Mouse (Mus musculus) megakaryocyte progenitor cell, adult 5-6 weeks (primary cell): ENCODE results near the gene Upp2. TPM values are rescaled to one million over a fixed set of nuclear protein-coding genes. Genes with fewer than 3 reads are reported as not detected.

ENCODE experiments used
- ATAC-seq: replicated peaks from 2 replicates; pipeline ENCODE4 v1.8.0; 2016; ENCODE audit warnings: mild to moderate bottlenecking, moderate TSS enrichment, inconsistent platforms; ENCODE audit not compliant: poor library complexity
- total RNA-seq, 2 experiments: library from RNA; stranded (forward) in 1 of 2; stranded (reverse) in 1 of 2; fragments of 157-497, 149-512 nt in 1 of 2; fragments of 200-1000 nt in 1 of 2; gene quantifications; 2 replicates each; pipeline versions ENCODE4 v1.2.3 to v1.2.4; 2015 to 2017

Gene Upp2
- total RNA-seq, 2 experiments from 2014 or later, result 0.64 TPM; not detected in 1

- ATAC-seq, result no peak
These were observed 262.0 kb downstream of the Upp2 start for GRCm38 (mm10) chr2:58828910-58829600.

DNA sequence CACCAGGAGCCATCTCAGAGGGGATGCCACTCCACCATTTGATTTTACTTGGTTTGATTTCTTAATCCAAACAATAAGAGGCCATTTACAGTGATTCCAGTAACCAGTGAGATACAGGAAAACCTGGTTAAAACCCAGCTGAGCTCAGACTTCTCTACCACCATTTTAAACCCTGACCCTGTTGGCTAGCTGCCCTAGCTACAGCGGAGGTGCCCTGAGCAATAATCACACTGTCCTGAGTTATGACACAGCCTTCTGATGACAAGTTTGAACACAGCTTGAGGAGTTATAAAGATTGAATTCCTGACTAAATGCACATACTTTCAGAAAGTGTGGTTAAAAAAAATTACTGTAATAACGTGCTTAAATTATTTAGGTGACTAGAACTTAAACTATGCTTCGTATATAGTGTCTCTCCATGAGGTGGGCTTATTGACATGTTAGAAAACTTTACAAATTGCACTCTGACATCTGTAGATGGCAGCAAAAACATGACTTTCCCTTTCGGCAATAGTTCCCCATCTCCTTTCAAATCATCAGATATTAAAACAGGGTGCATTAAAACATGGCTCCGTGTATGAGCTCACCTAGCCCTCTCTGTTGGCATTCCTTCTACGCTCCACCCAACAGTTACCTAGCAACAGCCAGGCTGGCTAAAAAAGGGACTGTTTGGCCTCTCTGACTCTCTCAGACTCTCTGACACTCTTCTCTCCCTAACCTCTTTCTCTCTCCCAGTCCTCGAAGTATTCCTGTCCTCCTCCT lies 263.1 kb downstream of the Upp2 start:
- ATAC-seq, result no peak

GRCm38 (mm10) chr2:58832253-58832980 lies 265.3 kb downstream of the Upp2 start:
- no peak for ATAC-seq

DNA sequence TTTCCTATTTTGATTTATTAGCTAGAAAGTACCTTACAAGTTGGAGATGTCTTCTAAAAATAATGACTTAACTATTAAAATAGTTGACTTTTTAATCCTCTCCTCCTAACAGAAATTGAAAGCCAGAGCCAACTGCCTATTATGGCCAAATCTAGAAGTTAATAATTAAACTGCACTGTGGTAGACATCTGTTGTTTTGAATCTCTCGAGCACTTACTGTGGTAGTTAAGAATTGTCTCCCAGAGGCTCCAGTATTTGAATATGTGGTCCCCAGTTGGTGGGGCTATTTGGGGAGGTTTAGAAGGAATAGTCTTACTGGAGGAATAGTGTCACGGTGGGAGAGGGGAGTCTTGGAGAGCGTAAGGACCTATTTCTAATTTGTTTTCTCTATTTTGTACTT lies 273.9 kb downstream of the Upp2 start:
- no peak for ATAC-seq

DNA sequence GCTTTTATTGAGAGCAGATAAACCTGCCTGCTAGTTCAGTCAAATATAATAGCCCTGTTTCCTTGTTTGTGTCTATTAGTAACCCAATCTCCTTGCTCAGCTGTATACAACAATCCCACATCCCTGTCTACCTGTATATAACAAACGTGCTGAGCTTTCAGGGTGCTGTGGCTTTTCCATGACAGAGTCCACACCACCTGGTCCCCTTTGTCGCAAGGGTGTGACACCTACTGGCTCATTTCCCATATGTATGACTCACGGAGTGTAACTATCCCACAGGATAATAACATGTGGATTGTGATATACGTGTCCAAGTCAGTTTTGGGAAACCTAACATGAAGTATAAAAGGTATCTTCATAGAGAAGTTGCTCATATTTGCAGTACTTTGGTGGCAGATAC lies 275.3 kb downstream of the Upp2 start:
- ATAC-seq, result no peak

Other genes starting within 250 kb of the Upp2 start
- gene Acvr1c, start 209.4 kb upstream of the Upp2 start, total RNA-seq (2015), result not detected in 2 replicates
- 0.03 TPM in 1 of 2 replicates, not detected in the other for gene Acvr1c, start 209.4 kb upstream of the Upp2 start, total RNA-seq (2017)
- gene Gm17409, start 97.2 kb upstream of the Upp2 start, total RNA-seq (2015), result not detected in 2 replicates
- gene Gm17409, start 97.2 kb upstream of the Upp2 start, total RNA-seq (2017), result not detected in 2 replicates
- gene Acvr1, start 141 bp upstream of the Upp2 start, total RNA-seq (2015), result 2.3 and 3.5 TPM in 2 replicates
- 0.87 and 0.88 TPM in 2 replicates for gene Acvr1, start 141 bp upstream of the Upp2 start, total RNA-seq (2017)